7 mouse cellular contexts compared by ENCODE assay signal in the genomic region with DNA sequence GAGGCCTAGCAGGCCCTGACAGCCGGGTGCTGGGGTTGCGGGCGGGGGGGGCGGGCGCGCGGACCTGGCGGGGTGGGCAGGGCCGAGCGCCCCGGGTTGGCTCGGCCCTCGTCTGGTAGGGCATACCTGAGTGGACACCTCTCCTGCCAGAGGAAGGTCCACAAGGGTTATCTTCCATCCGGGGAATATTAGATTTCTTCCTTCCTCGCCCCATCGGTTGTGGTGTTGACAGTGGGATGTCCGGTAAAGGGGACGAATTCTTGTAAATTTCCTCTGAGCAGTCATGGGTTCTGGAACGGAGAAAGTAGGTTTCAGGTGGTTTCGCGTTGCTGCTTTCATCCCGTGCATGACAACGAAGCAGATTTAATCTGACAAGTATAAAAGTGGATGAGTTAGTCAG. TPM values are rescaled to one million over a fixed set of nuclear protein-coding genes. Genes with fewer than 3 reads are reported as not detected.
A peak's percentile ranks its signal among the peaks of the same experiment; 100 is the strongest.
DNase-seq lines count a peak whose midpoint lies in the region; ATAC-seq lines count a peak whose summit lies in the region.

No protein-coding gene starts in this region.

- no peaks in the 10 kb centered on the region for H3K9me3 ChIP-seq in neural tube, embryonic 11.5 days (ENCODE audit: control insufficient read depth, low read length)
- no peaks in the 10 kb centered on the region for H3K9me3 ChIP-seq in hindbrain, embryonic 11.5 days (ENCODE audit: control insufficient read depth, low read length)
- H3K9me3 ChIP-seq in midbrain, embryonic 11.5 days (ENCODE audit: control insufficient read depth, low read length) = no peaks in the 10 kb centered on the region

- peak overlapping the region; percentile 69 for H3K4me2 ChIP-seq in neural tube, embryonic 11.5 days (ENCODE audit: low read depth)
- peak overlapping the region; percentile 78 for H3K4me2 ChIP-seq in hindbrain, embryonic 11.5 days (replicated peaks; ENCODE audit: low read depth, low read length)
- peak overlapping the region; percentile 69 for H3K4me2 ChIP-seq in midbrain, embryonic 11.5 days

- peak overlapping the region; percentile 80 for H3K4me3 ChIP-seq in neural tube, embryonic 11.5 days (ENCODE audit: low read depth, low read length)
- peak overlapping the region; percentile 81 for H3K4me3 ChIP-seq in hindbrain, embryonic 11.5 days (ENCODE audit: low read depth, low read length)
- H3K4me3 ChIP-seq in midbrain, embryonic 11.5 days (ENCODE audit: low read depth, low read length) = peak overlapping the region; percentile 78

- peaks cover 6% of the 10 kb centered on the region; the same call in 1 of the 2 replicates for H3K4me1 ChIP-seq in neural tube, embryonic 11.5 days (ENCODE audit: control insufficient read depth, insufficient read depth, low read length)
- H3K4me1 ChIP-seq in hindbrain, embryonic 11.5 days (replicated peaks; ENCODE audit: control insufficient read depth, insufficient read depth, low read length) = 0 out of 2 replicates have a peak, but pooled peaks cover 2% of the 10 kb centered on the region
- H3K4me1 ChIP-seq in midbrain, embryonic 11.5 days (ENCODE audit: control insufficient read depth, insufficient read depth, low read length) = peaks cover 3% of the 10 kb centered on the region; the same call in 1 of the 2 replicates

- H3K27ac ChIP-seq in neural tube, embryonic 11.5 days (ENCODE audit: low read depth, low read length) = no peak overlapping the region
- H3K27ac ChIP-seq in hindbrain, embryonic 11.5 days (ENCODE audit: low read depth, low read length) = peak overlapping the region; percentile 69; the same call in 1 of the 2 replicates
- H3K27ac ChIP-seq in midbrain, embryonic 11.5 days (ENCODE audit: low read depth, low read length) = no peak overlapping the region

- DNase-seq in neural tube, embryonic 11.5 days (ENCODE audit: low spot score) = no peak
- DNase-seq in neural tube, embryonic 10.5 days (ENCODE audit: extremely low spot score, low spot score) = no peak
- peak; percentile 14 for DNase-seq in c-Kit-positive CD71-negative TER-119-negative erythroid progenitor cells, embryonic 14.5 days (ENCODE audit: low read depth)
- peak; percentile 20 for DNase-seq in hindbrain, embryonic 11.5 days (ENCODE audit: low spot score)
- DNase-seq in midbrain, embryonic 11.5 days (ENCODE audit: low spot score, missing footprints) = no peak
- DNase-seq in Muller cell, postnatal 12 days (ENCODE audit: inconsistent ontology term) = no peak
- DNase-seq in T-cell, adult 2 months (ENCODE audit: low spot score) = no peak

- peak overlapping the region; percentile 67 for H3K9ac ChIP-seq in neural tube, embryonic 11.5 days (ENCODE audit: low read length)
- H3K9ac ChIP-seq in hindbrain, embryonic 11.5 days (ENCODE audit: low read depth, low read length) = peak overlapping the region; percentile 62
- peak overlapping the region; percentile 77 for H3K9ac ChIP-seq in midbrain, embryonic 11.5 days (ENCODE audit: low read length)

- peak; percentile 68 for ATAC-seq in neural tube, embryonic 11.5 days (ENCODE audit: insufficient read depth, low FRiP score, low TSS enrichment)
- ATAC-seq in hindbrain, embryonic 11.5 days (ENCODE audit: low FRiP score) = peak; percentile 61
- peak; percentile 60 for ATAC-seq in midbrain, embryonic 11.5 days (ENCODE audit: low FRiP score)

- no peaks in the 10 kb centered on the region for H3K36me3 ChIP-seq in neural tube, embryonic 11.5 days (ENCODE audit: control insufficient read depth, insufficient read depth, low read length)
- no peaks in the 10 kb centered on the region for H3K36me3 ChIP-seq in hindbrain, embryonic 11.5 days (ENCODE audit: control insufficient read depth, insufficient read depth, low read length)
- H3K36me3 ChIP-seq in midbrain, embryonic 11.5 days (ENCODE audit: control insufficient read depth, insufficient read depth, low read length) = no peaks in the 10 kb centered on the region

- WGBS in neural tube, embryonic 11.5 days = 4% methylated on average over 19 of the region's 23 CpGs
- 3% methylated on average over 16 of the region's 23 CpGs for WGBS in hindbrain, embryonic 11.5 days
- 4% methylated on average over 20 of the region's 23 CpGs for WGBS in midbrain, embryonic 11.5 days

- no peaks in the 10 kb centered on the region for H3K27me3 ChIP-seq in neural tube, embryonic 11.5 days (ENCODE audit: control insufficient read depth, insufficient read depth, low read length)
- H3K27me3 ChIP-seq in hindbrain, embryonic 11.5 days (ENCODE audit: control insufficient read depth, insufficient read depth, low read length) = no peaks in the 10 kb centered on the region
- no peaks in the 10 kb centered on the region for H3K27me3 ChIP-seq in midbrain, embryonic 11.5 days (ENCODE audit: control insufficient read depth, insufficient read depth, low read length)

RNA-seq across cellular contexts. Expression of gene 4932438A13Rik, which starts 0.5 kb away (rescaled TPM):
- 44.4 and 52.6 TPM in 2 replicates for polyA plus RNA-seq in neural tube, embryonic 11.5 days (2014; fragmentation: Nextera tagmentation; extraction: Ambion mirVana)
- 45.7 and 62.4 TPM in 2 replicates for polyA plus RNA-seq in hindbrain, embryonic 11.5 days (2014; fragmentation: Nextera tagmentation; extraction: Ambion mirVana)
- 42.0 and 47.8 TPM in 2 replicates for polyA plus RNA-seq in midbrain, embryonic 11.5 days (2014; fragmentation: Nextera tagmentation; extraction: Ambion mirVana)

Comparison
In these comparisons a context has a peak if more than half of its experiments do, and no peak if none do; other contexts are left out.
1. DNase-seq: peak in c-Kit-positive CD71-negative TER-119-negative erythroid progenitor cells, embryonic 14.5 days (single experiment) and hindbrain, embryonic 11.5 days (single experiment); none in neural tube, embryonic 11.5 days (single experiment), neural tube, embryonic 10.5 days (single experiment), midbrain, embryonic 11.5 days (single experiment), Muller cell, postnatal 12 days (single experiment) and T-cell, adult 2 months (single experiment).
2. Peak in every context shown above with its lines, with median percentiles within 50 percentile points of each other: ATAC-seq, H3K4me2 ChIP-seq, H3K4me3 ChIP-seq and H3K9ac ChIP-seq.